Mouse (Mus musculus): Measurements from ENCODE around the gene Zfp638.

- TF ChIP-seq CTCF (IDR thresholded peaks at IDR 0.05; ENCODE audit: low read depth) (no peak), EP300 (IDR thresholded peaks at IDR 0.05; ENCODE audit: low read depth) (no peak)
Observed at GRCm38 (mm10) chr6:83905276-83905675, 38.4 kb downstream of the Zfp638 start.
